Mouse (Mus musculus) gonadal fat pad, adult 2 months (tissue): ENCODE results near the gene Mrpl21. TPM values are rescaled to one million over a fixed set of nuclear protein-coding genes. Genes with fewer than 3 reads are reported as not detected.

ENCODE experiments used
- DNase-seq: peaks from one replicate; pipeline ENCODE4 v3.0.0-alpha.2; 2012; ENCODE audit warnings: low read depth
- polyA plus RNA-seq: library from polyadenylated mRNA; depleted of rRNA; stranded (reverse); fragments of >200 nt; gene quantifications from 2 replicates; pipeline ENCODE4 v1.2.3, GENCODE M21; 2012

Gene Mrpl21
- polyA plus RNA-seq, 1 experiment: 38.8 TPM

DNA sequence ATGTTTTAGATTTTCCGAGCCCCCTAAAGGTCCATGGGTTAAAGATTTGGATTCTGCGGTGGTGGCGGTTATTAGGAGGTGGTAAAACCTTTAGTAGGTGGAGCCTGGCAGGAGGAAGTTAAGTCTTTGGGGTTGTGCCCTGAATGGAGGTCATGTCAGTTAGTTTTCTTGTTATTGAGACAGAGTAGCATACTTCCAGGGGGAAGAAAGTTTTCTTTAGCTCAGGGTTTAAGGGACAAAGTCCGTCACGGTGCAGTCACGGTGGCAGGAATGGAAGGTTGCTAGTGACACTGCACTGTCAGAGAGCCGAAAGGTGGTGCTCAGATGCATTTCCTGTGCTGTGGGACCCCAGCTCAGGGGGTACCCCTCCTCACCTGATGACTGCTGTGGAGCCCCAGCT, 15.1 kb downstream of the Mrpl21 start:
- no peak for DNase-seq

DNA sequence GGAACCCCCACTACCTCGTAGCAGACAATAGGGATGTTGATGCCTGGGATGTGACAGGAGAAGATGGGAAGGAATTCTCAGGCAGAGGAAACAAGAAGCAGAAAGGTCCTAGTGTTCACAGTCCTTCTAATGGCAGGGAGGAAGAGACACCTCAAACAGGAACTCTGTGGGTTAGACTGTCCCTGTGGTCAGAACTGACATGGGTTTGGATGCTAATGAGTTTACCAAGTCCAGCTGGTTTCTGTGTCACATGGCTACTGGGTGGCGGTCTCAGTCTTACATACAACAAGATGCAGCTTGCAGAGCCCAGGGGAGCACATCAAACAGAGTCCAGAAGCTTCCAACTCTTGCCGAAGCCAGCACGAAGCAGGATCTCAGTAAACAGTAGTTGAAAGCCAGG, 21.3 kb downstream of the Mrpl21 start:
- no peak for DNase-seq

DNA sequence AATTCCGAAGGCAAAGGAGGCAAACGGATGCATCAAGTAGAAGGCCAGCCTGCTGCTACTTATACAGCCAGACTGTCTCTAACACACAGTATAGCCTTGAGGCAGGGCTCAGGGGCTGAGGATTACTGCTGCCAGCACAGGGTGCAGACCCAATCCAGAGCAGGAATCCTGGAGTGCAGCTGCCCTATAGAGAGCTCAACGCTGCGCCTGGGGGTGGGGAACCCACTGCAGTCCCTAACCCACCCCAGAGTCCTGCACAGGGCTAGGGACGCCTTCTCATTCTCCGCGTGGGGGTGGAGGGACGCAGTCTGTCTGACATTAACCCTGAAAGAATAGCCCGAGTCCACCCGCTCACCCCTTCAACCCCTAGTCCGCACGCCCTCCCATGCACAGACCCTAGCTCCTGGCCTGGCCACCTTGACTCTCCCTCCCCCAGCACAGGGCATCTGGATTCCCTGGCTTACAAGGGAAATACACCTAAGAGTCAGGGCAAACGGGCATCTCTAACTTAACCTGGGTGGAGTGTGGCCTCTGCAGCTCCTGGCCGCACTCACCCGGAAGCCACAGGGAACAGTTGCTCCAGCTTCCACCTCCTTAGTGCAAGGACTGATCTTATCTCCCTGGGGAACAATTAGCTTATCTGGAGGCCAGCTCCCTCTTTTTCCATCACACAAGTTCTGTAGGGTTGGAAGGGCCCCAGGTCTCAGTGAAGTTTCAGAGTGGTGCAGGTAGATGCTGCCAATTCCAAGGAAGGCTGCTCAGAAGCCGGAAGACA, 24.7 kb downstream of the Mrpl21 start:
- DNase-seq: no peak

DNA sequence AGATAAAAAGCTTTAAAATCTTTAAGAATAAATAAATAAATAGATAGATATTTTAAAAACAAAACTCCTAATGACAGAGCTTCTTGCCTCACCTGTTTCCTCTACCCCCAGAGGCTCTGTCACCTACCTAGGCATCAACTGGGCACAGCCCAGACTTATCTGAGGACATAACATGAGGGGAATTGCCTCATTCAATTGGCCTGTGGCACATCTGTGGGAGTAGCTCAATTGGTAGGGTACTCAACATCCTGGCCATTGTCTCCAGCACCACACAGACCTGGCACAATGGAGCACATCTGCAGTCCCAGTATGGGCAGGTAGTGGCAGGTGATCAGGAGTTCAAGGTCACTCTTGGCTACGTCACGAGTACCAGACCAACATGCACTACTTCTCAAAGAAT, 36.6 kb downstream of the Mrpl21 start:
- no peak for DNase-seq

DNA sequence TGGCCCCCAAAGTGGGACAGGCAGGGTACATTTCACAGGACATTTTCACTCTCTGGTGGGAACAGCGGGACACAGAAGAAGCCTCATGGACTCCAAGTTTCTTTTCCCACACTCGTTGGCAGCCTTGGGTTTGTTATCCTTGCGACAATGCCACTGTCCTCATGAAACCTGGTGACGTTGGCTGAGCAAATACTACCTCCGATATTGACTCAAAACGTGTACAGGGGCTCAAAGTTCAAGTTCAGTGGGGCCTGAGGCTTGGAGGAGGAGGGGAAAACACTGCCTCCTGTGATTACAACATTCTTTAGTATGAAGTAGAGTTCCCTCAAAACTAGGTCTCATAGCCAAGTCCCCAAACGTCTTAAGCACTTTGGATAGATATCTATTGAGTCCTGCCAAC, 37.4 kb downstream of the Mrpl21 start:
- DNase-seq: no peak

DNA sequence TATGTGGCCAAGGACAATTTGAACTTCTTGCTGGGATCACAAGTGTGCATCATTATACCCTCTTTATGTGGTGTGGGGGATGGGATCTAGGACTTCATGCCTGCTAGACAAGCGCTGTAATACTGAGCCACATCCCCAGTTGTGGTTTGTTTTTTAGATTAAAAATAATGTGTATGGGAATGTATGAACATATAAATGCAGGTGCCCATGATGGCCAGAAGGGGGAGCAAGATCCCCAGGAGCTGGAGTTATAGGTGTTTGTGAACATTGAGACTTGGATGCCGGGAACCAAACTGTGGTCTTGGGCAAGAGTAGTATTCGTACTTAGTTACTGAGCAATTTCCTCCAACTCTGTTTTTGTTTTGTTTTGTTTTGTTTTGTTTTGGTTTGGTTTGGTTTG, 38.1 kb downstream of the Mrpl21 start:
- no peak for DNase-seq

DNA sequence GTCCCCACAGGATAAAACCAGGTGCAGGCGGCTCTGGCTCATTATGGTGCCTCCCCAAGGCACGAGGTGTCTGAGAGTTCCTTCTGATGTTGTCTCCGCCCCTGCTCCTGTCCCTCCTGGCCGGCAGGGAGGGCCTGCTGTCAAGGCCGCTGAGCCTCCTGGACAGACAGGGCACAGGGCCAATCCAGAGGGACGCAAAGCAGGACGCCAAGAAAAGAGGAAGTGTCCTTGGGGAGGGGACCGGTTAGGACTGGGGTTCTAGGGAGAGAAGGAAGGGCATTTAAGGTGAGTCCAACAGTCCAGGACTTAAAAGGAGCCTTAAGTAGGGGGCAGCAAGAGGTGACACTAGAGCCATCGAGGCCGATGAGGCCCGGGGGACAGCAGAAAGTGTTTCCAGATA, 38.9 kb downstream of the Mrpl21 start:
- DNase-seq: no peak

DNA sequence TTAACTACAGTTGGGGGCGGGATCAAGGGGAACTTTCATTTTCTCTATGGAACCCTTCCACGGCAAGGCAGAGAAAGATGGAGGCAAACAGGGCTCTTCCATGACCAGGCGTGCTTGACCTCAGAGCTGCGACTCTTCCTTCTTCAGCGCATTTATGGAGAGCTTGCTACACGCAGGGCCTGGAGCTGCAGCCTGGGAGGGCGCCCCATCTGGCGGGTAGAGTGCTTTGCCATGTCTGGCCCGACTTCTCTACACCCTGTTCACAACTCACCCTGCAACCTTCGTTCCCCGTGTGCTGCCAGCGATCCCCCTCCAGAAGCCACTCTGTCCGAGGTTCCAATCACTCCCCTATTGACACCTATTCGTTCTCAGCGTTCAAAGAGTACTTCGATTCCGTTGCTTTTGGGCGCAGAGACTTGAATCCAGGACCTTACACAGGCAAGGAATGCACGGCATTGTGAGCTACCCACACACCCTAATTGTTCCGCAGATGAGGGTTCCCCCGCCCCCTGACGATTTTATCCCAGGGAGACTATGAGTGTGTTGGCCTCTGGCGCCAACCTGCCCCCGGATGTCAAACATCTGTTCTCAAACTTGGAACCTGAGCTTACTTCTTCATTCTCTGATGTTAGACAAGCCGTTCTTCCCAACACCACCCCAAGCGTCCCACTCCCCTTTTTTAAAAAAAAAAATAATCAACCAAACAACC, 39.7 kb downstream of the Mrpl21 start, which contains the start of gene Cpt1a:
TSS of gene Cpt1a (plus strand) at position 74 of the 709 bp plus-strand sequence.
- no peak for DNase-seq

DNA sequence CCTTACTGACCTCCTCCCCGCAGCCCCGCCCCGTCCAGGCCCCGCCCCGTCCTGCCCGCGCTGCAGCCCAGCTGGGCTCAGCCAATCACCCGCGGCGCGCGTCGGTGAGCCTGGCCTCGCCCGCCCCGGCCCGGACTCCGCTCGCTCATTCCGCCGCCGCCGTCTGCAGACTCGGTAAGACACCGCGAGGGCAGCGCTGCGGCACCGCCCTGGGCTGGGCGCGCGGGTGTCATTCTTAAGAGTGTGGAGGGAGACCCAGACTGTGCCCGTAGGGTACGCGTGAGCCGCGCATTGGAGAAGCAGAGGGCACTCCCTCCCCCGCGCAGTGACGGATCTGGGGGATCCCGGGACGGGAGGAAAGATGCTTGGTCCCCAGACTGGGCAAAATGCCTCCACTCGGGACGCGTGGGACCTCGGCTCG, 40.5 kb downstream of the Mrpl21 start:
- DNase-seq: no peak

DNA sequence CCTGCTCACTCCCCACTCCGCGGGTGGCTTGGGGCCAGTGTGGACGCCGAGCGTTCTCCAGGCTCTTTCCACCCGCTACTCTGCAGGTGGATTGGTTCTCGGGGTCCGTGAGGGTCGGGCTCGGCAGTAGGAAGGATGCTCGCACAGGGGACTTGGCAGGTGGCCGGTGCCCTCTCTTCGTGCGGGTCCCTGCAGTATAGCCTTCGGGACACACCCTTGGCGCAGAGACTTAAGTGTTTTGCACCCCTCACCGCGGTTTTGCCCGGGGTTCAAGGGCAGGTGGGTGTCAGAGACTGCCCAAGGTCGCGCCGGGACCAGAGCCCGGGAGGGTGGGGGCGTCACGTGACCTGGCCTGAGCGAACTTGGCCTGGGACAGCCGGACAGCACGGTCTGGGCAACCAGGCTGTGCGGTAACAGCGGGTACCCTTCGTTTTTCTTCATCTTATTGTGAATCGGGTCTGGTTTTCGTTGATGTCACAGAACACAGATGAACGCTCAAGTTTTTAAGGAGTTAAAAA, 41.1 kb downstream of the Mrpl21 start:
- no peak for DNase-seq

DNA sequence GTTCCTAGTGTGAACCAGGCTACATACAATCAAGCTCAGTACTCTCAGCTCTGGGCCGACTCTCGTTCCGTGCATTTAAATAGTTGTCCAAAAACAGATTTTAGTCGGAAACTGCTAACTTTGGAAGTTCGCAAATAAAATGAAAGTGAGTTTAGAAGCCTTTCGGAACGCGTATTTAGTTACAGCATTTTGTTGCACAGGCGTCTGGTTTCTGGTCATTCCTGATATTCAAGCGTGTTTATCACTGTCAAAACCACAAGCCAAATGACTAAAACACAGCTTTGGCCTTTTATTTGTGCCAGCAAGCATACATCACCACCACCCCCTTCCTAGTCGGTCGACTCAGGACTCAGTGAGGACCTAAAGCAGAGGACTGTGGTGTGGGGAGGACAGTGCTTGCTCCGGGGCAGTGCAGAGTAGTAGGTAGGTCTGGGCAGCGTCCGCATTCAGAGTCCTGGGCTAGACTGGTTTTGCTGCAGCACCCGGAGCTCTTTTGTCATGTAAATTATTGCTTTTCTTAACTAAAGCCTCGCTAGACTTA, 41.6 kb downstream of the Mrpl21 start:
- DNase-seq: no peak

DNA sequence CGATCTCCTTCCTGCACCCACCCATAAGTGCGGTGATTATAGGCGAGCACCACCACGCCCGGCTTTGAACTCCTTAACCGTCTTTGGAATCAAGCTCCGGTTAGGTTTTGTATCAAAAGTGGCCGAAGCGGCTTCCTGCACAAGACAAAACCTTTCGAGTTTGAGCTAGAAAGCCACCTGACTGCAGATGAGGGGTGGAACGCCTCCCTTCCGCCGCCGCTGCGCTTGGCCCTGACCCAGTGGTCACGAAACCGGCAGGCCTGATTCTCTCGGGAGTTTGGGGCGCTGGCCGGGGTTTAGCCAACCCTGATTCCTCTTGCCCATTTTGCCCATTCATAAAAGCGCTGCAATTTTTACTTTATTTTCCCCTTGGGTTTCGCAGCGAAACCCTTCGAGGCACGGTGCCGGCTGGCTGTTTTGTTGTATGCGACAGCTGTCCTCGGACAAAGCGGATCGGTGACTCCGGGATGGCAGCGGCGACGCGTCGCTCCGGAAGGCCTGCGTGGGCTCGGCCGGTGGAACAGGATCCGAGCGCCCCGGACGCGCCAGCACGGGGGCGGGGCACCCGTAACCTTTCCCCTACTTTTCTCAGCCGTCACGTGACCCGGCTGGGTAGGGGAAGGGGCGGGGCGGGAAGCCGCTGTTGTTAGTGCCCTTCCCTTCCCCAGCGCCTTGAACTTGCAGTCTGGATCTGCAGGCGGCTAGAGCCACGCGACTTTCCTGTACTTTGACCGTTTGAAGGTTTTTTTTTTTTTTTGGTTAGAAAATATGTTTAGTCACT, 42.4 kb downstream of the Mrpl21 start:
- no peak for DNase-seq

DNA sequence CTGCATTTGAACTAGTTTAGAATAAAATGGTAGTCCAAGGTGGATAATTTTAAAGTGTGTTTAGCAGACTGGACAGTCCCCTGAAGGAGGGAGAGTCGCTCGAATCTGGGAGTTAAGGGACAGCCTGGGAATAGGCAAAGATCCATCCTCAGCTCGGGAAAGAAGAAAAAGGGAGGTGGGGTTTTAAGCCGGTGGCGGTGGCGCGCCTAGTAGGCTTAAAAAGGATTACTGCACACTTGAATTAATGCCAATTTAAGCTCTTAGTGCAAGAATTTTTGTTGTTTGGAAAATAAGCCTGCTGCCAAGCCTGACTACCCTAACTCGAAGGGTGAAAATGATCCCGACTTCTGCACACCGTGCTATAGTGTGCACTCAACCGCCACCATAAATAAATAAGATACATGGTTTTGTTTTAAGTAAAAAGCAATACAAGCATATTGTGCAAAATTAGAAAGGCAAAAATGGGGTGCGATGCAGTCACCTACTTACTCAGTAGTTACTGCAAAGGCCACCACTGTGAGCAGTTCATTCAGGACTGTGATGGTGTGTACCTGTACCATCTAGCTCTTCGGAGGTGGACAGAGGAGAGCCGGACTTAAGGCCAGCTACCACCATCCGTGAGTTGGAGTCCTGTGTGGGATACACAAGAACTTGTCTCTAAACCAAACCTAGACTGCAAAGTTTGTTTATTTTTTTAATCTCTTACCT, 43.2 kb downstream of the Mrpl21 start:
- no peak for DNase-seq

DNA sequence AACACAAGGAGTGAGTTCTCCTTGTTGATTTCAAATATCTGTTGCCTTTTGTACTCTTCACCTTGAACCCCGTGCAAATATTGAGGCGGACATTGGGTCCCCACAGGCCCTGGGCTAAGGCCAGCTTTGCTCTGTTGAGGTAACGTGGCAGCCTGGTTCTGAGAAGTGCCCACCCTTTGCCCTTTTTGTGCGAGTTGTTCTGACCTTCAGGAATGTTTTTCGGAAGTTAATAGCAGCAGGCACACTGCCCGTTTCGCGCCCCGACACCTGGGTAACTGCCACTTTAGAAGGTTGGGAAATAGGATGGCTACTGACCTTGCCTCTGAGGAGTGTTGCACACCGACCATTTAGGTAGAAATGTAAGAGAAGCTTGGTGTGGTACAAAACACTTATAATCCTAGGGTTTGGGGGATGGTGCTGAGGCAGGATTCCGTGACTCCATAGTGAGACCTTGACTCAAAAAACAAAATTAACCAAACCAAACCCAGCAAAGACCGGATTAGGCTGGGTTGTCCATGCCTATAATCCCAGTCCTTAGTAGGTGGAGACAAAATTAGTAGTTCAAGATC, 43.9 kb downstream of the Mrpl21 start:
- no peak for DNase-seq

DNA sequence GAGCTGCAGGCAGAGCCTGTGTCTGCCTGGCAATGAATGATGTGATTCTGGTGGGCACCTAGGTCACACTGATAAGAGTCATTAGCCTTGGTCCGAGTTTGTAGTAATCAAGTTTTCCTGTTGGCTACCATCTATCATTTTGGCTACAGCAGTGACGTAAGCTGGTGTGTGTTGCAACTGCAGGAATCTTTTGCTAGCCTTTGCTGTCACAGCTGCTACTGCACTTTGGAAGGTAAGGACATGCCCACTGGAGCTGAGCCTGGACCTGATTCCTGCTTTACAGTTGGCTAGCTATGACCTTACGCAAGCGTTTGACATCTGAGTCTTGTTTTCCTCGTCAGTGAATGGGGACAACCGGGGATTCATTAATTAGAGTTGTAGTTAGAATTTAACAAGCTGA, 50.5 kb downstream of the Mrpl21 start:
- DNase-seq: no peak

DNA sequence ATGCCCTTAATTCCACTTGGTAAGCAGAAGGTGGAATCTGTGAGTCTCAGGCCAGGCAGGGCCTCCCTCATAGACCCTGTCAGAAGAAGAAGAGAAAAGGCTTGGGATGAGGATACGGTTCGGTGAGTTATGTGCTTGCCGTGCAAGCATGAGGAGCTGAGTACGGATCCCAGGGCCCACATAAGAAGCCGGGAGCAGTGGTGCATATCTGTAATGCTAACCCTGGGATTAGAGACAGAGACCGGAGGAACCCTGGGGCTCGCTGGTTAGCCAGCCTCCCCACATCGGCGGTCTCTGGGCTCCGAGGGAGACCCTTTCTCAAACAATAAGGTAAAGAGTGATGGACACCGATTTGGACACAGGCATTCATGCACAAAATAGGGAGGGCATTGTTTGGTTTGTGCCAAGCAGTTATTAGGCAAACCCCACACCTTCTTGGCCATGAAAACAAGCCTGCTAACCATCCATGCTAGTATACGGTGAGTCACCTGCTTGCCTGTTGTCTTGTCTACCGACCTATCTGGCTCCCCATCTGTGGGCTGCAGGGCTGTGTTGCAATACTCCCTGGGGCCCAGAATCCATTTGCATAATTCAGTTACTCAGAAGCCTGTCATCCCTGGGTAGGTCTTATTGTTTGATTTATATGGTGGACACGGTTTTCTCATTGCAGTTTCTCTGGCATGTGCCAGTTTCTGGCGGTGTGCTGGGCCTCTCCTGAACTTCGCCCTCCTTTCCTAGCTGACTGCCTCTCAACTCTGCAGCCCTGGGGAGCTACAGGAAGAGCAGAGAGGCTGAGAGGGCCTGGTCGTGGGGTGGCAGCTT, 51.2 kb downstream of the Mrpl21 start:
- peak; percentile 99 for DNase-seq

DNA sequence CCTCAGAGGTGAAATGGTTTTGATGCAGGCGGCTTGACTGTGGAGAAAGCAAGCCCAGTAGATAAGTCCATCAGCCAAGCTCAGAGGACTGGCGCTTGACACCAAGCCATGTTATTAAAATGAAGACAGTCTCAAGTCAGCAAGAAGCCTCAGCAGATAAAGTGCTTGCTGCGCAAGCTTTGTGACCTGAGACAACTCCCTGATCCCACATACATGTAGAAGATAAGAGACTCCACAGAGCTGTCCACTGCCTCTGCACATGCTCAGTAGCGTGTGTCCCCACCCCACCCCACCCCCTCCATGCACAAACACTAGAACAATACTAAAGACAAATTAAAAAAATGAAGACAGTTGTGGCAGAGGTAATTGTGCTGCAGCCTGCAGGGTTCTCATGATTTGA, 51.8 kb downstream of the Mrpl21 start:
- DNase-seq: no peak

DNA sequence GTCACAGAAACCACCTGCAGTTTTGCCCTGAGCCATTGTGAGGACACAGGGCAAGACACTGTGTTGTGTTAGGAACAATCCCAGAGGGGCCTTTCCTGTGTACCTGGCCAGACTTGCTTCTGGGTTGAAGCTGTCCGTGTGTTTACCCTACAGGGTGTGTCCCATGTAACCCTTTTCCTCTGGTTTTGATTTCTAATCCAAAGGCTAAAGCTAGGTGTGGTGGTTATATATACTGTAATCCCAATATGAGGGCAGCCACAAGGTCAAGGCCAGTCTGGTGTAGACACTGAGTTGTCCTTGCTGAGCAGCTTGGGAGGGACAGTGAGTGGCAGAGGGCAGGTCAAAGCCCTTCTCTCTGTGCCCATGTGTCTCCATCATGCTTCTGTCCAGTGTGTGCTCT, 53.2 kb downstream of the Mrpl21 start:
- DNase-seq: no peak

DNA sequence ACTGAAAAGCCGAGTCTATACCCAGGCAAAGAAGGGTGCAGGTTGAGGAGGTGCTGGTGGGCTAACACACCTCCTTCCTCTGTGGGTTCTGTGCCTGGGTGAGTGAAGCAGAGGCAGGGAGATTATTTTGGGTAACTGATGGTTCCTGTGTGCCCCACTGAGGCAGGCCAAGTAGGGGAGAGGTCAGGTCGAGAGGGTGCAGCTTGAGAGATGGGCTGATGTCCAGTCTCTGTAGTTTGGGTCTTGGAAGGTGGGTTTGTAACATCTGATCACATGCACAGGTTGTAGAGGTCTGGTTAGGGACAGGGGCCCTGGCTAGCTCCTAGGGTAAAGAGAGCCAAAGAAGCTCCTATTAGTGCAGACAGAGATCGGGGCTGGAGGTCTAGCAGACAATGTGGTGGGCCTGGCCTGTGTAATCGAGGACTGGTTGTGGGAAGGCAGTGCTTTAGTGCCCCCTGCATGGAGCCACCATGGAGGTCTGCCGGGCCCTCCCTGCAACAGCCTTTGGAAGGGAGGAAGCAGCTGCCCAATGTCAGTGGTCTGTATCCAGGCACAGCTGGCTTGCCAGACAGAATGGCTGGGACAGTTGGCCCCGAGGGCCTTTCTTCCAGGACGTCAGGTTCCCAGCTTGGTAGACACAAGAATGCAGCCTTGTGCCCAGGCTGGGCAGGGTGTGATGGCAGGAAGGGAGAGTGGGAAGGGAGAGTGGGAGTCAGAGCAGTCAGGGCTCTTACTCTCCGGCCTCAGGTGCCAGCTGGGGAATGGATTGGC, 54.0 kb downstream of the Mrpl21 start:
- no peak for DNase-seq
